Mouse (Mus musculus) spleen, postnatal 0 days (tissue): ENCODE results near the gene Coro1c. TPM values are rescaled to one million over a fixed set of nuclear protein-coding genes. Genes with fewer than 3 reads are reported as not detected.

Experiments used
- polyA plus RNA-seq: library from polyadenylated mRNA; unstranded; fragments of >200 nt; fragmentation: Nextera tagmentation; extraction: Ambion mirVana; gene quantifications from 2 replicates; pipeline ENCODE4 v1.2.1, GENCODE M21; 2015

Coro1c gene
- polyA plus RNA-seq: 46.1 and 52.4 TPM in 2 replicates

GRCm38 (mm10) chr5:113908592-113909441, at the start of gene Coro1c:
Gene Coro1c (minus strand): TSS chr5:113908758.

GRCm38 (mm10) chr5:113832490-113832901, 76.1 kb downstream of the Coro1c start, which contains the start of gene Selplg:
Gene Selplg (minus strand): TSS chr5:113832644.

GRCm38 (mm10) chr5:113800280-113800679, 108.3 kb downstream of the Coro1c start, which contains the start of gene Tmem119:
Gene Tmem119 (minus strand): TSS chr5:113800516.

Other genes with a start within 250 kb of the Coro1c start
- not detected in 2 replicates for gene 1700069L16Rik, start 184.0 kb downstream of the Coro1c start, polyA plus RNA-seq
- 1.9 and 2.1 TPM in 2 replicates for gene Ficd, start 173.0 kb downstream of the Coro1c start, polyA plus RNA-seq
- gene Sart3, start 136.2 kb downstream of the Coro1c start, polyA plus RNA-seq: 18.7 and 21.1 TPM in 2 replicates
- gene Iscu, start 136.0 kb downstream of the Coro1c start, polyA plus RNA-seq: 143 and 147 TPM in 2 replicates
- 12.8 and 18.1 TPM in 2 replicates for gene Tmem119, start 108.2 kb downstream of the Coro1c start, polyA plus RNA-seq
- 58.2 and 72.8 TPM in 2 replicates for gene Selplg, start 76.1 kb downstream of the Coro1c start, polyA plus RNA-seq
- 7.0 and 7.7 TPM in 2 replicates for gene Ssh1, start 85.1 kb upstream of the Coro1c start, polyA plus RNA-seq
- not detected in 2 replicates for gene Dao, start 94.9 kb upstream of the Coro1c start, polyA plus RNA-seq
- 3.7 and 4.1 TPM in 2 replicates for gene Usp30, start 156.7 kb upstream of the Coro1c start, polyA plus RNA-seq
- gene Svop, start 182.8 kb upstream of the Coro1c start, polyA plus RNA-seq: not detected in 2 replicates
- 5.6 and 5.8 TPM in 2 replicates for gene Alkbh2, start 219.5 kb upstream of the Coro1c start, polyA plus RNA-seq
- gene Ung, start 221.6 kb upstream of the Coro1c start, polyA plus RNA-seq: 22.5 and 25.8 TPM in 2 replicates
- gene Acacb, start 237.8 kb upstream of the Coro1c start, polyA plus RNA-seq: 1.1 and 1.9 TPM in 2 replicates